Mouse (Mus musculus): ENCODE measurements around the gene Sf3a1. TPM values are rescaled to one million over a fixed set of nuclear protein-coding genes. Genes with fewer than 3 reads are reported as not detected.
A peak's percentile ranks its signal among the peaks of the same experiment; 100 is the strongest.

Sf3a1 gene
- total RNA-seq, 2 experiments from 2014 or later: 32.7 to 36.7 TPM

GRCm38 (mm10) chr11:4210786-4211185, 50.6 kb downstream of the Sf3a1 start:
- no peak for DNase-seq
- intact Hi-C loops (cut with DNase I): no loop called here

- DNase-seq: no peak
- intact Hi-C loops (cut with DNase I): no loop called here
These were observed 53.0 kb downstream of the Sf3a1 start for GRCm38 (mm10) chr11:4213107-4213506.

- DNase-seq: no peak
- intact Hi-C loops (cut with DNase I): no loop called here
These were observed 54.4 kb downstream of the Sf3a1 start for GRCm38 (mm10) chr11:4214572-4214971.

GRCm38 (mm10) chr11:4215061-4215460, 54.9 kb downstream of the Sf3a1 start:
- intact Hi-C loops (cut with DNase I): no loop called here
- no peak for DNase-seq

GRCm38 (mm10) chr11:4216248-4217000, 56.3 kb downstream of the Sf3a1 start:
- intact Hi-C loops (cut with DNase I): no loop called here
- peak; percentile 75 to 82 for DNase-seq

- intact Hi-C loops (cut with DNase I): no loop called here
- peak; percentile 89 to 91 for DNase-seq
These were observed 57.9 kb downstream of the Sf3a1 start, which contains the start of gene Castor1 for GRCm38 (mm10) chr11:4217914-4218629. TSS of gene Castor1 (plus strand) at chr11:4218225.

GRCm38 (mm10) chr11:4218637-4219036, 58.5 kb downstream of the Sf3a1 start:
- no peak for DNase-seq
- intact Hi-C loops (cut with DNase I): loop anchor here (1.0 kb wide), 2 partner anchors 58 to 83 kb away; partner anchors contain the start of genes Ccdc157, Rnf215 and Sf3a1

GRCm38 (mm10) chr11:4219317-4219751, 59.2 kb downstream of the Sf3a1 start:
- intact Hi-C loops (cut with DNase I): loop anchor here (1.0 kb wide), 2 partner anchors 59 to 84 kb away; partner anchors contain the start of genes Ccdc157, Rnf215 and Sf3a1
- DNase-seq: peak; percentile 76 to 78

GRCm38 (mm10) chr11:4219908-4220307, 59.8 kb downstream of the Sf3a1 start:
- intact Hi-C loops (cut with DNase I): loop anchor here (1.0 kb wide), 4 partner anchors 36 to 85 kb away; partner anchors contain the start of genes Ccdc157, Rnf215 and Sf3a1
- no peak for DNase-seq

- intact Hi-C loops (cut with DNase I): loop anchor here (1.0 kb wide), 2 partner anchors 36 to 38 kb away; no protein-coding TSS in a partner anchor
- peak; percentile 83 to 89 for DNase-seq
These were observed 60.6 kb downstream of the Sf3a1 start for GRCm38 (mm10) chr11:4220443-4221400.

GRCm38 (mm10) chr11:4222046-4222950, 62.1 kb downstream of the Sf3a1 start:
- intact Hi-C loops (cut with DNase I): no loop called here
- no peak for DNase-seq

- DNase-seq: no peak
- intact Hi-C loops (cut with DNase I): no loop called here
These were observed 63.4 kb downstream of the Sf3a1 start for GRCm38 (mm10) chr11:4223393-4224188.

GRCm38 (mm10) chr11:4224223-4224622, 64.1 kb downstream of the Sf3a1 start:
- no peak for DNase-seq
- intact Hi-C loops (cut with DNase I): no loop called here

- intact Hi-C loops (cut with DNase I): no loop called here
These were observed 66.6 kb downstream of the Sf3a1 start for GRCm38 (mm10) chr11:4226569-4227325.

GRCm38 (mm10) chr11:4228463-4228862, 68.3 kb downstream of the Sf3a1 start:
- peak; percentile 49 to 52 for DNase-seq
- intact Hi-C loops (cut with DNase I): no loop called here

More at GRCm38 (mm10) chr11:4226569-4227325, 66.6 kb downstream of the Sf3a1 start:
- no peak for DNase-seq

GRCm38 (mm10) chr11:4229841-4230240, 69.7 kb downstream of the Sf3a1 start:
- intact Hi-C loops (cut with DNase I): no loop called here

GRCm38 (mm10) chr11:4231435-4231834, 71.3 kb downstream of the Sf3a1 start:
- intact Hi-C loops (cut with DNase I): no loop called here

More at GRCm38 (mm10) chr11:4229841-4230240, 69.7 kb downstream of the Sf3a1 start:
- DNase-seq: no peak

More at GRCm38 (mm10) chr11:4231435-4231834, 71.3 kb downstream of the Sf3a1 start:
- DNase-seq: no peak

All from heart, postnatal 36 days (tissue).